12 mouse cellular contexts compared by ENCODE assay signal in genomic region chr15:12113411-12113810, GRCm38 (mm10). TPM values are rescaled to one million over a fixed set of nuclear protein-coding genes. Genes with fewer than 3 reads are reported as not detected.
A peak's percentile ranks its signal among the peaks of the same experiment; 100 is the strongest.
DNase-seq lines count a peak whose midpoint lies in the region; TF ChIP-seq lines count a peak whose summit lies in the region.
"Had no signal": no experiment of that assay in that cellular context is flagged by ENCODE, and none has a peak within 500 bp of the region (broad histone marks: within the 10 kb centered on the region; RNA-seq: fewer than 3 reads in every experiment).

No protein-coding gene starts in this region.

- no peak overlapping the region for H3K4me3 ChIP-seq in thymus, adult 2 months (ENCODE audit: control insufficient read depth, insufficient read depth, low read length)
- H3K4me3 ChIP-seq: forebrain, embryonic 15.5 days; limb, embryonic 10.5 days; megakaryocyte, embryonic 14.5 days had no signal

- no peak for TF ChIP-seq POLR2A in thymus, adult 2 months (IDR thresholded peaks at IDR 0.05; ENCODE audit: control insufficient read depth, extremely low read depth, insufficient read depth, low read length, poor library complexity)

- no peaks in the 10 kb centered on the region for H3K27me3 ChIP-seq in thymus, adult 2 months (ENCODE audit: control insufficient read depth, insufficient read depth, low read length)
- H3K27me3 ChIP-seq: forebrain, embryonic 15.5 days had no signal

- 64% methylated on average over 2 of the region's 2 CpGs for WGBS in thymus, adult 2 months

- no peak for TF ChIP-seq CTCF in thymus, adult 2 months (IDR thresholded peaks at IDR 0.05; ENCODE audit: borderline replicate concordance, control insufficient read depth, extremely low read depth, insufficient read depth, low read length, poor library complexity)

- no peak overlapping the region for H3K27ac ChIP-seq in thymus, adult 2 months (ENCODE audit: control insufficient read depth, insufficient read depth, low read length)
- H3K27ac ChIP-seq: forebrain, embryonic 15.5 days; limb, embryonic 10.5 days had no signal

- peak; percentile 50 to 61 for DNase-seq in cerebellum, postnatal 14 days
- DNase-seq in cerebellum, adult 11-12 months, result no peak
- peak; percentile 49 for DNase-seq in layer of hippocampus, adult 9-10 months (ENCODE audit: low spot score)
- DNase-seq in layer of hippocampus, adult 8-10 months (ENCODE audit: low spot score in 2 of 2), result no peak
- DNase-seq in thymus, adult 2 months, result peak; percentile 31
- DNase-seq in thymus, adult 18-20 months, result no peak
- no peak for DNase-seq in urinary bladder, postnatal 10 days (ENCODE audit: low spot score)
- no peak for DNase-seq in adrenal gland, postnatal 25 days
- DNase-seq: adrenal gland, postnatal 14 days had no signal

- H3K36me3 ChIP-seq in thymus, adult 2 months (ENCODE audit: control insufficient read depth, insufficient read depth, low read length), result no peaks in the 10 kb centered on the region
- H3K36me3 ChIP-seq: forebrain, embryonic 15.5 days; limb, embryonic 10.5 days had no signal

- H3K4me1 ChIP-seq in thymus, adult 2 months (replicated peaks; ENCODE audit: control insufficient read depth, insufficient read depth, low read length), result peaks cover 4% of the 10 kb centered on the region

RNA-seq across cellular contexts. Expression of gene Zfr, which starts 4.2 kb away (rescaled TPM):
- total RNA-seq in layer of hippocampus, adult 8-10 months (2022), result 100 to 1,000 TPM; 275 to 344 (median 299) TPM
- 218 and 232 TPM in 2 replicates for polyA plus RNA-seq in thymus, adult 2 months (2012; rRNA removed)
- 145 and 150 TPM in 2 replicates for total RNA-seq in adrenal gland, postnatal 25 days (2021)

Comparison
In these comparisons a context has a peak if more than half of its experiments do, and no peak if none do; other contexts are left out.
1. DNase-seq: peak in cerebellum, postnatal 14 days (2 of 2), layer of hippocampus, adult 9-10 months (single experiment) and thymus, adult 2 months (single experiment); none in cerebellum, adult 11-12 months (single experiment), layer of hippocampus, adult 8-10 months (0 of 2), thymus, adult 18-20 months (0 of 2), urinary bladder, postnatal 10 days (single experiment) and adrenal gland, postnatal 25 days (single experiment).